Mouse (Mus musculus): ENCODE data around the gene Thsd7b. TPM values are rescaled to one million over a fixed set of nuclear protein-coding genes. Genes with fewer than 3 reads are reported as not detected.
"Not testable (repeated sequence)": the region's sequence is repeated elsewhere in the genome, so short reads cannot be mapped to it uniquely, and the experiment has no call there.

The Thsd7b gene
- total RNA-seq, 2 experiments from 2014 or later: 0.23 to 0.50 TPM

DNA sequence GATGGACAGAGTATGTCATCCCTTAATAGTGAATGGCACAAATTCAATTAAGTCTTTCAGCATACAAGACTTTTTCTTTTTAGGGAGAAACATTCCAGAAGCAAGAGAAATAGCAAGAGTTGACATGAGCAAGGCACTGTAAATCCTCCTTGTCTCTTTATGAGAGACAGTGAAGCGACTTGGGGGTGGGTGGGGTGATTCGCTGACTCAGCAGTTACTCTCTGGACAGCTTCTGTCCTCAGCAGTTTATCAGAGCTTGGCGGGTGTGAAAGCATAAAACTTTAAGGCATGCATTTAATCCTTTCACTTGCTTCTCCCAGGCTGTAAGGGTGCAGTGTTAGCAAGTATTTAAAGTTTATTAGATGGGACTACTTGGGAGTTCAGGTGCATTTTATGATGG, 812.1 kb downstream of the Thsd7b start:
- no peak for DNase-seq (ENCODE audit: low spot score)

- no peak for DNase-seq (ENCODE audit: low spot score)
Measured at GRCm38 (mm10) chr1:130085910-130086309, 812.8 kb downstream of the Thsd7b start.

- DNase-seq (ENCODE audit: low spot score): no peak
Measured at GRCm38 (mm10) chr1:130099227-130099626, 826.1 kb downstream of the Thsd7b start.

DNA sequence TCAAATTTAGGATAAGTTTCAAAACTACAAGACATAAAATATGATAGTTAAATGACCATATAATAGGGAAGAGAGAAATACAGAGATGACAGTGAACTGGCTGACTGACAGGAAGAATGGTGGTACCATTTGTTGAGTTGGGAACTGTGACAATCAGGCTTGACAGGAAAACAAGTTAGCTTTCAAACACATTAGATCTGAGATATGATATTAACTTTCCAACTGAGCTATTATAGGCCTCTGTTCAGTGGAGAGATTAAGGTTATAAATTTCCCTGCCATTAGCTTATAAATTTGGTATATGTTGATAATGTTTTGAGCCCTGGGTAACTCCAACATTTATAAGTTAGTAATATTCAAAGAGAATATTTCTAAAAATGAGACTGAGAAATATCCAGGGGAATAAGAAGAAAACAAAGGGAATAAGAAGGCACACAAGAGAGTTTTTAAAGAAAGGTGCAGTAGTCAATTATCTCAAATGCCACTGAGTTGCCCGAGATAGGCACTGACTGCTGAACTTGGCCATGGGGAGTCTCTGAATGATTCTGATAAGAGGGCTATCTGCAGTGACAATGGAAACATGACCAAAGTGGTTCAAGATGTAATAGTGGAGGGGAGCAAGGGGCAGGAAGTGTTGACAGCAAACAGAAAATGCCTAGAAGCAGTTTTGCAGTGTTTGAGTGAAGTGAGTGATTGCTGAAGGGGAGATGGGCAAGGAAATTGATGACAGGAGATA, 839.6 kb downstream of the Thsd7b start:
- DNase-seq (ENCODE audit: low spot score): no peak

- no peak for DNase-seq (ENCODE audit: low spot score)
Measured at GRCm38 (mm10) chr1:130113549-130113948, 840.4 kb downstream of the Thsd7b start.

DNA sequence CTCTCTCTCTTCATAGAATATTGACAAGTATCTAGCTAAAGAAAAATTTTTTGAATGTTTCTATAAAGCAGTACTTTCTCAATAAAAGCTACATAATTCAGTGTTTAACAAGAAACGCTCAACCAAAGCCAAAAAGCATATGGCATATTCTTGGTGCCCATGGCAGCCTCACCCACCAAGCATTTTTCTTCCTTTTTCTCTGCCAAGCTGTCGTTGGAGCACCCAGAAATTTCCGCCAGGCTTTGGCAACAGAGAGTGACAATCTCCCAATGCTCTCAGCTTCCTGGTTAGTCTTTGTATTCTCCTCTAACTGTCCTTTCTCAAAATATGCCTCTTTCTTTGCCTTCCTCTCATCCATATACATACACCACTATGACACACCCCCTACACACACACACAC, 857.8 kb downstream of the Thsd7b start:
- no peak for DNase-seq (ENCODE audit: low spot score)

DNA sequence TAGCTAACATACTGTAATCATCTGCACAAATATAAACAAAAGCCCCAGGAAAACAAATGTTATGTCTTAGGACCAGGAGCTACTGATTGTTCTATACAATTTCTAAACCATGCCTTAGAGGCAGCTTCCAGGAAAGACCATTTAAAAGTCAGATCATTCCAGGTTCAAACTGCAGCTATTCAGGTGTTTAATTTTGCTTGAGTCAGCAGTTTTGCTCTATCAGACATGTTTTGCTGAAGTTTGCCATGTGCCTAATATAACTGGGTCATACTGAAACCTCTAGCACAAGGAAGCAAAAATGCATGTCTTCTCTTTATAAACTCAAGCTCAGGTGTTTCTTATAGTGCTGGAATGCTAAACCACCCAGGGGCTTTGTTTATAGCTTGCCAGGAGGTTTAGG, 893.1 kb downstream of the Thsd7b start:
- DNase-seq (ENCODE audit: low spot score): no peak

DNA sequence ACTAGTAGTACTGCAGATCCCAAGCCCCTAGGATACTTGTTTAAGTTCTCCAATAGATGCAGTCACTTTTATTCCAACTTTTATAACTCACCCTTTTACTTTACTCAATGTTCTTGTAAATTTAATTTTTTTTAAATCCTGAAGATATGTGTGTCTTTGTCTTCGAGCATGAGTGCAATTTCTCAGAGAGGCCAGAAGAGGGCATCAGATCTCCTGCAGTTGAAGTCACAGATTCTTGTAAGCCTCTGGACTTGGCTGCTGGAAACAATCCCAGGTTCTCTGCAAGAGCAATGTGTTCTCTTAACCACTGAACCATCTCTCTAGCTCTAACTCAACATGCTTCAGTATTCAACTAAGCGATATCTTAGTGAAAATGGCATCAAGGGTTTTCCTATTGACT, 894.2 kb downstream of the Thsd7b start:
- DNase-seq (ENCODE audit: low spot score): no peak

DNA sequence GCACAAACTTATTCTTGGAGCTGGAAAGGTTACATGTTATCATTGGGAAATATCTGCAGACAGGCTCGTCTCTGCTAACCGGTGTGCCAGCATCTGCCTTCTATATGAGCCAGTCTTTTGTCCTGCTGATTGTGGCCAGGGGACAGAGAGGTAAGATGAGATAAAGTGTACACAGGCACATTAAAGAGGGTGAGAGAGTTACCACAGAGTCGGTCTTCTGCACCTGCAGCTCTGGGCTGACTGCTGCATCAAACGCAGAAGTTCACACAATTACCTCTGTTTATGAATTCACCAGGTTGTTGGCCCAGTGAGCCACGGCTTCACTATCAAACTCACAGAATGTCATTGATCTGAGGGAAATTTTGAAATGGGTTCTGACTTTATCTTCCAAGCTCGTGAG, 896.8 kb downstream of the Thsd7b start:
- DNase-seq (ENCODE audit: low spot score): no peak

DNA sequence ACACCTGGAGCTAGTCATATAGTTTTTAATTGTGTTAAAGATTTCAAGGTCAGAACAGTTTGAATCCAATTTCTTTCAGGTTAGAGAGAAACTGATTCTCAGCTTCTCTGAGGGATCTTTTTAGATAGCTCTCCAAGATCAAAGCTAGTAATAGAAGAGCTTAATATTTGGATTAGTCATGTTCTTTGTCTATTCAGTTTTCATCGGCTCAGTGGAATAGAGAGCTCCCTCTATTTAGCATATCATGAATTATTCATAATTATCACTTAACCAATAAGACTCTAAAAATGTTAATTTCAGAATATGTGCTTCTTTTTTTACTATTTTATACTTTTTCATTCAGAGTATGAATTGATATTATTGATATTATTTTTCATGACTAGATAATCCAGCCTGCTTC, 897.2 kb downstream of the Thsd7b start:
- no peak for DNase-seq (ENCODE audit: low spot score)

DNA sequence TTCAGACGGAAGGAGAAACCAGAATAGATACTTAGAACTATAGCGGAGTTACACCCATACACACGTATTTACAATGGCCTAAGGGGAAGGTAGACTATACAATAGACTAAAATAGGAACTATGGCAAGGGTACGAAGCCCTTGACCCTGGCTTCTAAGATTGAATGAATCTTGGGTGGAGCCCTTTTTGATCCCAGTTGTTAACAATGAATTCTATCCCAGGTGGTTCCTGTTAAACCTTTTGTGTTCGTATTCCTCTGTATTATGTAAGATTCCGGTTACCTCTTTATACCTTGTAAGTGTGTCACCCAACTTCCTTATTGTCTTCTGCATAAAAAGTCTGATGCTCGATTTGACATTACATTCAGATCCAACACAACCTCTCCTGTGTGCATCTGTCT, 913.7 kb downstream of the Thsd7b start:
- DNase-seq (ENCODE audit: low spot score): not testable (repeated sequence)

GRCm38 (mm10) chr1:130192190-130193028, 919.3 kb downstream of the Thsd7b start:
- DNase-seq (ENCODE audit: low spot score): no peak

DNA sequence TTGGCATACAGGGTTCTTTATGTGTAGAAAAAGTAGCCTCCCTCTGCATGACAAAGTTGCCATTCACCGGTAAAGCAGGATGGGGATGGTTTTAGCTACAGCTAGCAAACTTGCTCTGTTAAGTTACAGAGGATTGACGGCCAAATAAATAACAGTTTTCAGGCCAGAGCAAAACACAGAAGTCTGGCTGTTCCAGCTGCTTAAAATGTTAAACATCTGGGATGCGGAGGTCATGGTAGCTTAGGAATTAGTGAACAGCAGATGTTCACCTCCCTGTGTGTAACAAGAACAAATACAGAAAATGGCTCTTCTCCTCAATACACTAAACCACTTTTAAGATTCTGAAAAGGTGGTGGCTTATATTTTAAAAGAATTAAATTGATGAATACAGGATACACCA, 944.3 kb downstream of the Thsd7b start:
- DNase-seq (ENCODE audit: low spot score): no peak

- DNase-seq (ENCODE audit: low spot score): no peak
Measured at GRCm38 (mm10) chr1:130222904-130223303, 949.8 kb downstream of the Thsd7b start.

DNA sequence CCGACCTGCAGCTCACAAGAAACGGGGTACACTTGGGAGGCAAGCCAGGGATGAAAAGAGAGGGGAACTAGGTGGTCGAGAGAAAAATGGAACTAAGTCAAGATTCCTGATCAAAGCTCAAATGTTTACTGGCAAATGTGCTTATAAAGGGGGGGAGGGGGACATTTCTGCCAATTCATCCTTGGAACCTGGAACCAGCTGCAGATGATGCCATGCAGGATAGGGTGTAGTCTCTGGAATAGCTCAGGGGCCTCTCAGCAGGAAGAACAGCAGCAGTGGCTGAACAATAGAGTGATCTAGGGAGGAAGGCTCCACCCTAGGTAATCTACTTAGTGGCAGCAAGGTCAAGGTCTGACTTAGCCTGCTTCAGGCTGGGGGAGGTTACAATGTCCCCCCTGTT, 972.5 kb downstream of the Thsd7b start:
- no peak for DNase-seq (ENCODE audit: low spot score)

- DNase-seq (ENCODE audit: low spot score): not testable (repeated sequence)
Measured at GRCm38 (mm10) chr1:130246264-130246663, 973.2 kb downstream of the Thsd7b start.

- DNase-seq (ENCODE audit: low spot score): not testable (repeated sequence)
Measured at GRCm38 (mm10) chr1:130246930-130247329, 973.8 kb downstream of the Thsd7b start.

DNA sequence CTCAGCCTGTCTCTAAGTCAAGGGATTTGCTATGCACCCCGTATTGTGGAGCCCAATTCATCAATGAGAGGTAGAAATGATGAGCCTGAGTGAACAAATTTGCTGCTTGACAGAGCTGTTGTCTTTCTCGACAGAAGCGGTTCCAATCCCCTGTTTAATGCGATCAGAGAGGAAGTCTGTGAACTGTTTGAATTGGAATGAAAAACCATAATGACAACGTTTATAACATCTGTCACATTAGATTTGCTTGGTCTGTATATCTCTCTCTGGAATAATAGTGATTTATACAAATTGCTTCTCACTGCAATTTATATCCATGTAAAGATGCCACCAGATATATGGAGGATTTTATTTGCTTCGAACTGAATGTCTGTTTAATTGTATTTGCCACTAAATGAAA, 988.9 kb downstream of the Thsd7b start:
- DNase-seq (ENCODE audit: low spot score): no peak

Data from gastrocnemius, adult 18-20 months (tissue).